Mouse (Mus musculus): ENCODE data around the gene Hyls1.

DNA sequence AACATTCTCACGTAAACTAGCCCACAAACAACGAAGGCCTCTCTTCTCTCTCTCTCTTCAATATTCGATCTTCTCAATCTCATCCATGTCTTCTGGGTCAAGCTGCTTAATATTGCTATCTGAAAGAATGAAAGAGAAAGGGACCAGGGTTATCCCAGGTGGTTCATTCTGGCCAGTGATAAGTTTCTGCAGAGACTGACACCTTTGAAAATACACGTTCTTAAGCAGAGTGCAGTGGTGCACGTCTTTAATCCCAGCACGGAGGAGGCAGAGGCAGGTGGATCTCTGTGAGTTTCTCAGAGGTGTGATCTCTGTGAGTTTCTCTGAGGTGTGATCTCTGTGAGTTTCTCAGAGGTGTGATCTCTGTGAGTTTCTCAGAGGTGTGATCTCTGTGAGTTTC lies 28.3 kb downstream of the Hyls1 start:
- no peak for TF ChIP-seq USF1 (IDR thresholded peaks at IDR 0.05; ENCODE audit: low read depth)
- no peak for TF ChIP-seq MAX (IDR thresholded peaks at IDR 0.05)
- no peak for TF ChIP-seq CTCF (IDR thresholded peaks at IDR 0.05; ENCODE audit: control insufficient read depth, insufficient read depth, insufficient read length)
